Mouse (Mus musculus): ENCODE results near the gene Gm27027. TPM values are rescaled to one million over a fixed set of nuclear protein-coding genes. Genes with fewer than 3 reads are reported as not detected.

Gene Gm27027
- total RNA-seq, 2 experiments from 2014 or later: not detected

GRCm38 (mm10) chr2:93976436-93977252 lies 19.5 kb downstream of the Gm27027 start:
- DNase-seq: peak; percentile 66

- DNase-seq: peak; percentile 10
Observed at GRCm38 (mm10) chr2:93975526-93976435, 20.4 kb downstream of the Gm27027 start.

- no peak for DNase-seq
Observed at GRCm38 (mm10) chr2:93975041-93975440, 21.1 kb downstream of the Gm27027 start.

GRCm38 (mm10) chr2:93971647-93972046 lies 24.5 kb downstream of the Gm27027 start:
- DNase-seq: no peak

- no peak for DNase-seq
Observed at GRCm38 (mm10) chr2:93964494-93965160, 31.5 kb downstream of the Gm27027 start.

GRCm38 (mm10) chr2:93963802-93964201 lies 32.4 kb downstream of the Gm27027 start:
- DNase-seq: no peak

GRCm38 (mm10) chr2:93961716-93962115 lies 34.4 kb downstream of the Gm27027 start:
- peak; percentile 14 for DNase-seq

- DNase-seq: no peak
Observed at GRCm38 (mm10) chr2:93959346-93959745, 36.8 kb downstream of the Gm27027 start.

- DNase-seq: no peak
Observed at GRCm38 (mm10) chr2:93958216-93958615, 37.9 kb downstream of the Gm27027 start.

GRCm38 (mm10) chr2:93957785-93958175 lies 38.4 kb downstream of the Gm27027 start:
- DNase-seq: no peak

- DNase-seq: peak; percentile 87
Observed at GRCm38 (mm10) chr2:93956908-93957784, 39.0 kb downstream of the Gm27027 start, which contains the start of gene Gm13889. Gm13889 (minus strand) TSS chr2:93957201.

GRCm38 (mm10) chr2:93956331-93956801 lies 39.8 kb downstream of the Gm27027 start:
- peak; percentile 68 for DNase-seq

- DNase-seq: no peak
Observed at GRCm38 (mm10) chr2:93955886-93956285, 40.3 kb downstream of the Gm27027 start.

GRCm38 (mm10) chr2:93954781-93955578 lies 41.2 kb downstream of the Gm27027 start:
- DNase-seq: peak; percentile 15

GRCm38 (mm10) chr2:93953726-93954125 lies 42.4 kb downstream of the Gm27027 start:
- no peak for DNase-seq

- DNase-seq: no peak
Observed at GRCm38 (mm10) chr2:93946976-93947375, 49.2 kb downstream of the Gm27027 start.

- DNase-seq: no peak
Observed at GRCm38 (mm10) chr2:93944855-93945254, 51.3 kb downstream of the Gm27027 start.

GRCm38 (mm10) chr2:93944099-93944498 lies 52.1 kb downstream of the Gm27027 start:
- DNase-seq: no peak

GRCm38 (mm10) chr2:93941670-93942069 lies 54.5 kb downstream of the Gm27027 start:
- DNase-seq: peak; percentile 18

- DNase-seq: no peak
Observed at GRCm38 (mm10) chr2:93938534-93938933, 57.6 kb downstream of the Gm27027 start.

Measured in adrenal gland, postnatal 10 days (tissue).